Mouse (Mus musculus) neural tube, embryonic 12.5 days (tissue): ENCODE measurements at regions not wholly inside any gene's neighbourhood (a gene's known extent, or its start where the extent isn't known, plus 50 kb on each side); places are given as distances from the start of the nearest gene placed in this dataset.

Source experiments
- ATAC-seq: fragments of 200-750 bp; cut with Nextera tagmentation; 2 replicates; pipeline ENCODE4 v1.8.0; 2017; ENCODE audit warnings: low read depth, mild to moderate bottlenecking, moderate TSS enrichment, moderate library complexity; ENCODE audit not compliant: low FRiP score
- H3K27ac ChIP-seq: fragments of 300-500 bp; sonication (generic); 2 replicates; pipeline ENCODE4 v1.5.1; 2016
- H3K27me3 ChIP-seq: fragments of 300-500 bp; sonication (generic); replicated peaks from 2 replicates; pipeline ENCODE4 v1.6.1; 2016; ENCODE audit warnings: mild to moderate bottlenecking
- H3K36me3 ChIP-seq: fragments of 300-500 bp; sonication (generic); 2 replicates; pipeline ENCODE4 v1.6.1; 2016; ENCODE audit warnings: mild to moderate bottlenecking
- H3K4me1 ChIP-seq: fragments of 300-500 bp; sonication (generic); 2 replicates; pipeline ENCODE4 v1.6.1; 2016
- H3K4me2 ChIP-seq: fragments of 300-500 bp; sonication (generic); replicated peaks from 2 replicates; pipeline ENCODE4 v1.6.1; 2016; ENCODE audit warnings: mild to moderate bottlenecking
- H3K4me3 ChIP-seq: fragments of 300-500 bp; sonication (generic); 2 replicates; pipeline ENCODE4 v1.5.1; 2016
- H3K9ac ChIP-seq: fragments of 300-500 bp; sonication (generic); 2 replicates; pipeline ENCODE4 v1.6.1; 2016; ENCODE audit warnings: mild to moderate bottlenecking
- H3K9me3 ChIP-seq: fragments of 300-500 bp; sonication (generic); 2 replicates; pipeline ENCODE4 v1.6.1; 2016; ENCODE audit warnings: mild to moderate bottlenecking
- WGBS: fragments of 180-500 bp; shearing (Covaris S2); methylation state at CpG from one replicate; pipeline ENCODE4 v1.1.7; 2016; 5-methylcytosine and 5-hydroxymethylcytosine counted together

DNA sequence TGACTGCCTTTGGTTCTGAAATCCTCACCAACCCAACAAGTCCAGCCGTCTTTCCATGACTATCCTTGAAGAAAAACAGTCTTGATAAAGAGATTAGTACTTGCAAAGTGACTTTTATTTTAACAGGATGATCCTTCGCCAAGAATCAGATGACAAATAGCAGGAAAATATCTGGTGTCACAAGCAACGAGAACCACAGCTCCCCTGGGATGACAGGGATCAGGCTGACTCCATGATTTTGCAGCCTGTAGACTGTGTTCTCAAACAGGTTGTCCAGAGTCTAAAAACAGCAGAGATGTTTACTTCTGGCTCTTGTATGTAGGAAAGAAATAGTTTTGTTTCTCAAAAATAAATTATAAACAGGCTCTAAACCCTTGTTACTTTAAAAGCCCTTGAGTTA is 63.3 kb downstream of the Tmem18 start:
- Histone ChIP-seq H3K4me1 (no peaks in the 10 kb centered on the region), H3K4me3 (no peak overlapping the region), H3K36me3 (no peaks in the 10 kb centered on the region), H3K27me3 (no peaks in the 10 kb centered on the region), H3K9me3 (no peaks in the 10 kb centered on the region), H3K4me2 (no peak overlapping the region), H3K9ac (no peak overlapping the region), H3K27ac (no peak overlapping the region)
- ATAC-seq: no peak
- WGBS: 74% methylated on average over 3 of the region's 3 CpGs

DNA sequence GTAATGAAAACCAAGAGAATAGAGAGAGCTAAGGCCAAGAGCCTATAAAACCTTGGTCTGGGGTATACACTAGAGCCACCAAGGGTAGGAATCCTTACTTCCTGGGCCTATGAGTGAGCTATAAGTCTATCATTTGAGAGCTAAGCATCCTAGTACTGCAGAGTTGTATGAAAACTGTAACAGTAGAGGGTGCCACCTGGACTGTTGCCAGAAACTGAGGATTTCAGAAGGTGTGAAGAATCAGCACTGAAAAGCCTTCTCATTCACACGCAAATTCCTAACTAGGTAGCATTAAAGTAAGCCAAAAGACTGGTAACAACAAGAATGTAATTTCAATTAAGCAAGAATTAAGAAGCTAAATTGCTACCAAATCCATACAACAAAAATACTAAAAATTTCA is 67.3 kb downstream of the Tmem18 start:
- no peaks in the 10 kb centered on the region for H3K9me3 ChIP-seq
- no peak overlapping the region for H3K4me3 ChIP-seq
- H3K4me2 ChIP-seq: no peak overlapping the region
- no peaks in the 10 kb centered on the region for H3K36me3 ChIP-seq
- H3K27ac ChIP-seq: no peak overlapping the region
- no peaks in the 10 kb centered on the region for H3K27me3 ChIP-seq
- no peak overlapping the region for H3K9ac ChIP-seq
- ATAC-seq: no peak
- no peaks in the 10 kb centered on the region for H3K4me1 ChIP-seq
- 67% methylated on average over 1 of the region's 1 CpGs for WGBS

DNA sequence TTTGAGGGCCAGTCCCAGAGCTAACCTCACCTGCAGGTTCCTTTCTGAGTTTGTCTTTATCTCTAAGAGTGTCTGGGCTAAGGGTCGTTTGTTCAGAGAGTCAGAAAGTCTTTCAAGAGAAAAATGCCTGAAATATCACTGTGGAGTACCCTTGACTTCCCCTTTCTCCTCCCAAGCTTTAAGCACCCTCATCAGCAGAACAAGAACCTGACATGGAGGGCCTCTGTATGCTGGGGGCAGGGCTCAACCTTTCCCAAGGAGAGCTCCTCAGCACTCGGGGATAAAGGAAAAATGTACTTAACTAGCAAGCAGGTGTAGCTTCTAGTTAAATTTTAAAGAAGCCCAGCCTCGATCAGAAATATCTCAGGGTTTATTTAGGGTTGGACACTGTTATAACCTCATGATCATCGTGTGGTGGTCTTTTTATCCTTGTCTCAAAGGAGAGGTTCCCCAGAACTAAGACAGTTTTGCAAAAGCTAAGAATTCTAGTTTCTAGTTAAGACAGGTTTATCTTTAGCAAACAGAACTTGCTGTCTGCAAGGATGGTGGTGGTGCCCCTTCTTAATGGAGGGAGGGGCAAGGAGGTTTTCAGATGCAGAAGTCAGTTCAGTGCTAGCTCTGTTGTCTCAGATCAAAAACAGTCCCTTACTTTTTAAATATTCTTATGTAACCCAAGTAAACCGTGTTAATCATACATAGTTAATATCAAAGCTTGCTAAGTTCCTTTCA is 70.3 kb downstream of the Tmem18 start:
- Histone ChIP-seq H3K9ac (no peak overlapping the region), H3K36me3 (no peaks in the 10 kb centered on the region), H3K27me3 (no peaks in the 10 kb centered on the region), H3K4me2 (no peak overlapping the region), H3K4me1 (no peaks in the 10 kb centered on the region), H3K4me3 (no peak overlapping the region), H3K9me3 (no peaks in the 10 kb centered on the region), H3K27ac (no peak overlapping the region)
- ATAC-seq: no peak
- 74% methylated on average over 5 of the region's 5 CpGs for WGBS

DNA sequence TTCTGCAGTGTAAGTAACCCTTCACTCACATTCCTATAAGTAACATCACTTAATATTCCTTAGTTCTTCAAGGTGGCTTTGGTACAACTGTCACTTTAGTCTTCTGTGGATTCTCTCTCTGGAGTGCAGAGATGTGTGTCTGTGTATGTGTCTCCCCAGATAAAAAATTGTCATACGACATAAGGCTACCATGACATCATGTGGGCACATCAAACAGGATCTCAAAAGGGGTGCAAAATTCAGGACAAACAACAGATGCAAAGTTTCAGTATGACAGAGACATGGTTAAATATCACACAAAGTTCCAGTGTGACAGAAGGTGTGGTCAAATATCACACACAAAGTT is 70.8 kb downstream of the Tmem18 start:
- no peak for ATAC-seq
- Histone ChIP-seq H3K9ac (no peak overlapping the region), H3K4me2 (no peak overlapping the region), H3K4me1 (no peaks in the 10 kb centered on the region), H3K27ac (no peak overlapping the region), H3K9me3 (no peaks in the 10 kb centered on the region), H3K36me3 (no peaks in the 10 kb centered on the region), H3K27me3 (no peaks in the 10 kb centered on the region), H3K4me3 (no peak overlapping the region)
- WGBS: 98% methylated on average over 1 of the region's 1 CpGs

DNA sequence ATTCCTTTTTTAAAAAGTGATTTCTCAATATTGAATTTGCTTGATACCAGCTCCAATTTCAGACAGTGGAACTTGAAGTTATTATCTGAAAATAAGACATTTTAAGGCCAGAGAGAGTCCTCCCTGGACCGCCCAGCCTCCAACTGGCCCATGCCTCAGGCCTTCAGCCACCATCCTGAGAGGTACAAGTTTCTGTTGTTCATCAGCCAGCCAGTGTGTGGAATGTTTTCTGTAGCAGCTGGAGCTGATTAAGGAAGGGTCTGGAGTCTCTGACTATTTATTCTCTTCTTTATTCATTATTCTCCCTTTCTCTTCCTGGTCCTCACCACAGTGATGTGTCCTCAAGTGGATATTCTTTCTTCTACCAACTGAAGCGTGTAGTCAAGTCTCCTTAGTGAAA is 94.6 kb downstream of the Tmem18 start:
- no peak for ATAC-seq
- WGBS: 93% methylated on average over 2 of the region's 2 CpGs
- no peaks in the 10 kb centered on the region for H3K4me1 ChIP-seq

DNA sequence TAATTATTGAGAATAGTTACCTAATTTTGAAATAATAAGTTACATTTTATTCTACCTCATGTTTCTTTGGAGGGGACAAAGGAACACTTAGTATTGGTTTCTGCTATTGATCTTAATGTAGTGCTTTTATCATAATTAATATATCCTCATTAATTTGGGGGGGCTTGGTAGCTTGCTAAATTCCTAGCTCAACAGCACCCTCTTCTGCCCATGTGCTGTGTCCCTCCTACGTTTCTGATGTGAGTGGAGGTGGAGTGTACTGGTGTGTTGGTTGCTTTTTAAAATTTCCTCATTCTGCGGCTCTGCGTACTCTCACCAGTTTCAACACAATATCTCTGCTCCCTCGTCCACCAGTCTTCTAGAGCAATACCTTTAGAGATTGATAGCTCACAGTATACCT is 105.8 kb downstream of the Tmem18 start:
- H3K27ac ChIP-seq: no peak overlapping the region
- H3K36me3 ChIP-seq: no peaks in the 10 kb centered on the region
- no peaks in the 10 kb centered on the region for H3K4me1 ChIP-seq
- no peak overlapping the region for H3K9ac ChIP-seq
- WGBS: 80% methylated on average over 4 of the region's 4 CpGs
- no peak for ATAC-seq
- H3K4me3 ChIP-seq: no peak overlapping the region
- no peak overlapping the region for H3K4me2 ChIP-seq
- H3K27me3 ChIP-seq: no peaks in the 10 kb centered on the region
- no peaks in the 10 kb centered on the region for H3K9me3 ChIP-seq

More for the DNA sequence above, 94.6 kb downstream of the Tmem18 start:
- no peaks in the 10 kb centered on the region for H3K27me3 ChIP-seq
- H3K4me3 ChIP-seq: no peak overlapping the region
- no peaks in the 10 kb centered on the region for H3K9me3 ChIP-seq
- H3K36me3 ChIP-seq: no peaks in the 10 kb centered on the region
- H3K27ac ChIP-seq: no peak overlapping the region
- H3K4me2 ChIP-seq: no peak overlapping the region
- no peak overlapping the region for H3K9ac ChIP-seq

DNA sequence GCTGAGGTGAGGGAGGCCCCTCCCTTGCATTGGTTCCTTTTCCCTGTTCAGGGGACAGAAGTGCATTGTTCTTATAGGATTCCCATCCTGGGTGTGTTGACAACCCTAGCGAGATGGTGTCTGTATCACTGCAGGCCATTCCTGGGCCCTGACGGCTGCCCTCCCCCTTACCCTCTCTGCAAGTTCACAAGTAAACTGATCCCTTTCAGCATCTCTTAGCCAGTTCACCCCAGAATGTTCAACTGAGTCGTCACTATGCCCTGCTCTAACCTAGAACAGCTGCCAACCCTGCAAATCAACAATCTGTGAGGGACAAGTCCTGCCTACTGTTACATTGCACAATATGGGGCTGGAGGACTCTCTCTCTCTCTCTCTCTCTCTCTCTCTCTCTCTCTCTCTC is 109.3 kb downstream of the Tmem18 start:
- Histone ChIP-seq H3K4me1 (no peaks in the 10 kb centered on the region), H3K27me3 (no peaks in the 10 kb centered on the region), H3K9me3 (no peaks in the 10 kb centered on the region), H3K36me3 (no peaks in the 10 kb centered on the region), H3K4me2 (no peak overlapping the region), H3K27ac (no peak overlapping the region), H3K4me3 (no peak overlapping the region), H3K9ac (no peak overlapping the region)
- WGBS: 61% methylated on average over 3 of the region's 3 CpGs
- ATAC-seq: no peak

DNA sequence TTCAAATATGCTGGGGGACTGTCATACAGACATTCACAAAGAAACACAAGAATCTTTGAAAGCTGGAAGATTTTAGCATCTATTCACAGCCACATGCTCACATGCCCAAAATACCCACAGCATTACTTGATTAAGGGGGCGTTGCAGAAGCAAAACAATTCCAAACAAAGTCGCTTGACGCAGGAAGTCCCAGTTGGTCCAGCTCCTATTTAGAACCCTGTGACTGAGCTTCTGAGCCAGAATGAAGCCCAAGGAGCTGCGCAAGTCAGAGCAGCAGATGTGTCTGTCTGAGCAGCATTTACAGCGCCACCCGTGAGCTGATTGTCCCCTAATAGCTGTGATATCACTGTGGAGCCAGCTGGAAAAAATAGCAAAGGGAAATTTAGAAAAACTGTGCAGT is 114.0 kb downstream of the Tmem18 start:
- H3K4me3 ChIP-seq: no peak overlapping the region
- H3K9ac ChIP-seq: no peak overlapping the region
- no peaks in the 10 kb centered on the region for H3K4me1 ChIP-seq
- ATAC-seq: no peak
- no peak overlapping the region for H3K4me2 ChIP-seq
- H3K27ac ChIP-seq: no peak overlapping the region
- no peaks in the 10 kb centered on the region for H3K27me3 ChIP-seq
- no peaks in the 10 kb centered on the region for H3K36me3 ChIP-seq
- no peaks in the 10 kb centered on the region for H3K9me3 ChIP-seq
- WGBS: 73% methylated on average over 6 of the region's 6 CpGs

DNA sequence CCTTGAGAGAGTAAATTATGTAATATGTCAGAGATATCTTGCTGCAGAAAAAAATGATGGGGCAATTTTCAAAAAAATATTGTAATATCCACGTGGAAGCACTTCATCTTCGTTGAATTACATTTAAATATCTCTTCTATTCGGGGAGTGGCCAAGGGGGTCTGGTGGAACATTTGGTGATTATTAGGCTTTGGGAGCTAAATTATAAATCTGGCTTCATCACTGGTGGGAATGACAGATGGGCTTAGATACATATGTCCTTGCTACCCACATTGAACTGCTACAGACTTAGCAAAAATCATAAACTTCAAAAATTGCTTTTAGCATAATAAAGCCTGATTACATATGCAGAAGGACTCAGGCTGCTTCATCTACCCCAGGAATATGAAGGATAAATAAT is 119.5 kb downstream of the Tmem18 start:
- H3K4me1 ChIP-seq: no peaks in the 10 kb centered on the region
- H3K9ac ChIP-seq: no peak overlapping the region

DNA sequence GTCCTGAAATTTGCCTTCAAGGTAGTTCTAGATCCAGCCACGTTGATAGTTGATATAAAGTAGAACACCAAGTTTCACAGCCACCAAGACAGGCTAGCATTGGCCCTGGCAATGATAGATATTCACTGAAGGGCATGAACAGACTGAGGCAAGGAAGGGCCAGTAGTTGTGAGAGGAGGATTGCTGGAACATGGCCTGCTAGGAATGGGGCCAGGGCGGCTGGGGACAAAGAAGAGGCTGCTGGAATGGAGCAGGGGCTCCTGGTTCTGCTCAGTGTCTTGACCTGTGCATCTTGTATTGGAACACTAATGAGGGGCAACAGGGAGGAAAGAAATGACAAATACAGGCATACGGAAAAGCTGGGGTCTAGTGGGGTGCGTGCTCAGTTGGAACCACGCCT is 123.0 kb downstream of the Tmem18 start:
- Histone ChIP-seq H3K27ac (no peak overlapping the region), H3K36me3 (no peaks in the 10 kb centered on the region), H3K4me2 (no peak overlapping the region), H3K27me3 (no peaks in the 10 kb centered on the region), H3K4me3 (no peak overlapping the region), H3K9me3 (no peaks in the 10 kb centered on the region), H3K4me1 (no peaks in the 10 kb centered on the region), H3K9ac (no peak overlapping the region)
- ATAC-seq: no peak
- 86% methylated on average over 5 of the region's 5 CpGs for WGBS

More for the DNA sequence above, 119.5 kb downstream of the Tmem18 start:
- Histone ChIP-seq H3K4me3 (no peak overlapping the region), H3K27ac (no peak overlapping the region), H3K27me3 (no peaks in the 10 kb centered on the region), H3K9me3 (no peaks in the 10 kb centered on the region), H3K36me3 (no peaks in the 10 kb centered on the region), H3K4me2 (no peak overlapping the region)
- 88% methylated on average over 3 of the region's 3 CpGs for WGBS
- ATAC-seq: no peak

DNA sequence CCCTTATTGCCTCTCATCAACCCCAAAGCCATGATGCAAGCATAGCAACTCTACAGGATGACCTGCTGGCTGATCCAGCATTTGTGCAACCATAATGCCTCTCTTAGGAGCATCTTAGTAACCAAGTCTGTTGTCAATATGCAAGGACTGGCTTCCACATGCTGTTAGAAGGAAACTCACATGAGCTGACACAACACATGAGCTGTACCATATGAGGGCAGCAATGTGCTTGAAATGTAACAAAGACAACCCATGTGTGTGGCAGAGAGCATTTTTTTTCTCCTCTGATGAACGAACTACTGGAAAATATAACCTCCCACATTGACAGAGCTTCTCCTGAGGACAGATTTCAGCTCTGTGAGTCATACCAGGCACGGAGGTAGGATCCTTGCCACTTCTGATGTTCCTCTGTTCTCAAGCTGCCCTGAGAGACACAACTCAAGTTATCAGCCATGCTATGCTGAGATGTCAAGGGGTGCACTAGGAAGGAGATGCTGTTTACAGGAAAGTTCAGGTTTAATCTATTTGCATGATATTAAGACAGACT is 124.5 kb downstream of the Tmem18 start:
- H3K9me3 ChIP-seq: no peaks in the 10 kb centered on the region
- H3K36me3 ChIP-seq: no peaks in the 10 kb centered on the region
- 87% methylated on average over 2 of the region's 2 CpGs for WGBS
- no peak for ATAC-seq
- no peak overlapping the region for H3K27ac ChIP-seq
- no peaks in the 10 kb centered on the region for H3K4me1 ChIP-seq
- no peak overlapping the region for H3K9ac ChIP-seq
- no peak overlapping the region for H3K4me3 ChIP-seq
- no peak overlapping the region for H3K4me2 ChIP-seq
- H3K27me3 ChIP-seq: no peaks in the 10 kb centered on the region

DNA sequence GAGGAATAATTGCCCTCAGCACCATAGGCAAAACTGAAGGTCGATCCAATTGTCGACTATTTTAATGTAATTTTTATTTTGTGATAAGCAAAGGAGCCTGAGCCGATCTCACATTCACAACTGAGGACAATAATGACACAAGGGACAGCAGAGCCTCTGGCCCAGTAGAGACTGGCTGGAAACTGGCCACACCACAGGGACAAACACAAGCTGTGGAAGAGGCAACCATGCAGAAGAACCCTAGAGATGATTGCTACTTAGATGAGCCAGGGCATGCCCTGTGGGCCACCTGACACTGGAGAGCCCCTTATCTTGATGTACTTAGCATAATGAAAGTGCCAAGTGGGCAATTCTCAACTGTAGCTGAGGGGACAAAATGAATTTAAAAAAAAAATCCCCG is 126.3 kb downstream of the Tmem18 start:
- Histone ChIP-seq H3K36me3 (no peaks in the 10 kb centered on the region), H3K9me3 (no peaks in the 10 kb centered on the region), H3K27ac (no peak overlapping the region), H3K9ac (no peak overlapping the region), H3K4me3 (no peak overlapping the region), H3K4me1 (no peaks in the 10 kb centered on the region), H3K4me2 (no peak overlapping the region), H3K27me3 (no peaks in the 10 kb centered on the region)
- no peak for ATAC-seq
- 86% methylated on average over 4 of the region's 4 CpGs for WGBS

DNA sequence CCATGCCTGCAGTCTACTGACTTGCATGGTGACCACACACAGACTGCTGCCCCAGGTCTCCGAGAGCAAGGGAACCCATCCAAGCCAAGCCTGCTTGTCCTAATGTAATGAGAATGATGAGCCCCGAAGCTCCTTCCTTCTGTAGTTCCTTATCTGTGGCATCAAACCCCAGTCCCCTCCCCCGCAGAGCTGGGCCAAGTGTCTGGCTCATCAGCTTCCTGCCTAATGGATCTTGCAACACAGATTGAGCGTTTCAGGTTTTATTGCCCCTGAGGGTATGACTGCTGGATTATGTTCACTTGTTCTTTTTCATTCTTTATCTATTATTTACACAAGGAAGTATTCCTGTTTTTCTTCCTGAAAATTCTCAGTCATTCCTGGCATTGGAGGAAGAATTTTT is 142.5 kb downstream of the Tmem18 start:
- H3K27ac ChIP-seq: no peak overlapping the region
- ATAC-seq: peak; percentile 58; the same call in 1 of the 2 replicates
- no peaks in the 10 kb centered on the region for H3K36me3 ChIP-seq
- no peaks in the 10 kb centered on the region for H3K27me3 ChIP-seq
- H3K4me2 ChIP-seq: no peak overlapping the region
- no peaks in the 10 kb centered on the region for H3K9me3 ChIP-seq
- H3K9ac ChIP-seq: no peak overlapping the region
- no peaks in the 10 kb centered on the region for H3K4me1 ChIP-seq
- 65% methylated on average over 4 of the region's 4 CpGs for WGBS
- no peak overlapping the region for H3K4me3 ChIP-seq
